Mouse (Mus musculus) frontal cortex, postnatal 10 days (tissue): ENCODE results near the gene St6galnac1.
A peak's percentile ranks its signal among the peaks of the same experiment; 100 is the strongest.

Source experiments
- DNase-seq, 2 experiments: peaks; one replicate each; pipeline ENCODE4 v3.0.0; 2022; ENCODE audit warnings: low spot score in 2 of 2, mixed read lengths in 1 of 2

The St6galnac1 gene

GRCm38 (mm10) chr11:116726156-116726555 is 49.2 kb downstream of the St6galnac1 start:
- no peak for DNase-seq

DNA sequence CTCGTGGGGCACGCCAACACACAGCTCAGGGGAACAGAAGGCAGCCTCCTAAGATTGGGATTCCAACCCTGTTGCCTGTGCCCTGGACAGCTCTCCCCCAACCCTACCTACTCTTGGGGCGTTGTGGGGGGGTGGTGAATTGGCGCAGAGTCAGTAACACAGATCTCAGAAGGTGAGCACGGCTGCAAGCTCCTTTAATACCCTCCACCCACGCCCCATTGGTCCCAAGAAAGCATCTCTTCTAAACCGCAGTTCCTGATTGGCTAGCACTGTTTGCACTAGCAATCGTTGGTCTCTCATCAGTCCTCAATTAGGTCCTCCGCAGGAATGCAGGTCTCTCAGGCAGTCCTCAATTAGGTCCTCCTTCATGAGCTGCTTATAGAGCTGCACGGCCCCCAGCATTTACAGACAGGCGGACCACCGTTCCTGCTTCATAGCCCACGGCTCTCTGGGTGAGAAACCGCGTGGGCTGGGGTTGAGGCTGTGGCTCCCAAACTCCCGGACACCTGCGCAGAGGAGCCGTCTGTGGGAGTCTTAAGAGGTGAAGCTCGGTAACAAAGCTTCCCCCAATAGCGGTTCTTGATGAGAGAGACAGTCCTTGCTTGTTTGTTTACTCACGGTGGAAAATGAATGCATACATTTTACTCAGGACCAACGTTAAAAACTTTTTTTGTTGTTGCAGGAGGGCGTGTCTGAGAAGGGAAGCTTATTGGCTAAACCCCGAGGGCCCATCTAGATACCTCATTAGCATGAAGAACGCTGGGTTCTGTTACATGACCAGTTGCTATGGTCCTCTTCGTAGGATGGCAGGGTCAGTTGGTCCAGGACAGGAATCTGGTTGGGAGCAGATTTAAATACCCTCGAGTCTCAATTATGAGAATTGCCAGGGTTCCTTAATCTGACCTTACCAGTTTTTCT is 50.0 kb downstream of the St6galnac1 start:
- DNase-seq, result peak in 1 of 2 experiments; percentile 9

- no peak for DNase-seq
Observed at GRCm38 (mm10) chr11:116723064-116723463, 52.2 kb downstream of the St6galnac1 start.

- DNase-seq, result no peak
Observed at GRCm38 (mm10) chr11:116721548-116722271, 53.6 kb downstream of the St6galnac1 start.

- no peak for DNase-seq
Observed at GRCm38 (mm10) chr11:116720319-116720865, 54.9 kb downstream of the St6galnac1 start.
